Mouse (Mus musculus) ES-E14 (cell line): ENCODE data around the gene Tma7. TPM values are rescaled to one million over a fixed set of nuclear protein-coding genes. Genes with fewer than 3 reads are reported as not detected.

ENCODE experiments used
- DNase-seq: peaks from one replicate; pipeline ENCODE4 v3.0.0-alpha.2; 2013; ENCODE audit warnings: low read depth, low spot score
- H3K27ac ChIP-seq: 2 replicates; pipeline ENCODE4 v1.5.1; 2012; ENCODE audit warnings: low read depth, mild to moderate bottlenecking, low read length, moderate library complexity, mixed read lengths; ENCODE audit not compliant: poor library complexity, insufficient read depth, severe bottlenecking
- H3K36me3 ChIP-seq: 2 replicates; pipeline ENCODE4 v1.6.1; 2012; ENCODE audit warnings: mild to moderate bottlenecking, low read length, moderate library complexity, mixed read lengths; ENCODE audit not compliant: control insufficient read depth, poor library complexity, insufficient read depth, severe bottlenecking
- H3K4me1 ChIP-seq, 2 experiments: fragments of 150-350 bp in 1 of 2; sonication (generic) in 1 of 2; 2 replicates each; pipeline ENCODE4 v1.6.1; 2012; ENCODE audit warnings: low read length in 2 of 2, mild to moderate bottlenecking in 1 of 2, mixed read lengths in 1 of 2; ENCODE audit not compliant: control insufficient read depth in 2 of 2, insufficient read depth in 2 of 2, poor library complexity in 1 of 2
- H3K4me3 ChIP-seq, 2 experiments: fragments of 150-350 bp in 1 of 2; sonication (generic) in 1 of 2; 2 replicates each; pipeline ENCODE4 v1.5.1; 2012; ENCODE audit warnings: low read length in 2 of 2, low read depth in 1 of 2, mild to moderate bottlenecking in 1 of 2, mixed read lengths in 1 of 2; ENCODE audit not compliant: insufficient read depth in 1 of 2, poor library complexity in 1 of 2, severe bottlenecking in 1 of 2
- H3K9ac ChIP-seq: 2 replicates; pipeline ENCODE4 v1.6.1; 2012; ENCODE audit warnings: low read depth, mild to moderate bottlenecking, low read length, mixed read lengths; ENCODE audit not compliant: poor library complexity, insufficient read depth, severe bottlenecking
- H3K9me3 ChIP-seq: fragments of 150-350 bp; sonication (generic); 2 replicates; pipeline ENCODE4 v1.6.1; 2012; ENCODE audit warnings: low read depth, mild to moderate bottlenecking, low read length; ENCODE audit not compliant: control insufficient read depth, insufficient read depth
- CHD2 ChIP-seq: IDR thresholded peaks from 2 replicates; pipeline ENCODE4 v1.6.1; 2014; ENCODE audit warnings: mild to moderate bottlenecking, low read depth, low read length, inconsistent platforms
- HCFC1 ChIP-seq: IDR thresholded peaks from 2 replicates; pipeline ENCODE4 v1.6.1; 2012; ENCODE audit warnings: low read length, inconsistent platforms, borderline replicate concordance; ENCODE audit not compliant: insufficient read depth
- MAFK ChIP-seq: IDR thresholded peaks from 2 replicates; pipeline ENCODE4 v1.6.1; 2014; ENCODE audit warnings: mild to moderate bottlenecking, low read depth, low read length, inconsistent platforms; ENCODE audit not compliant: insufficient read depth
- ZC3H11A ChIP-seq: IDR thresholded peaks from 2 replicates; pipeline ENCODE4 v1.6.1; 2012; ENCODE audit warnings: low read depth, mild to moderate bottlenecking, inconsistent platforms, low read length, borderline replicate concordance
- ZNF384 ChIP-seq: IDR thresholded peaks from 2 replicates; pipeline ENCODE4 v1.6.1; 2012; ENCODE audit warnings: low read depth, low read length, inconsistent platforms
- in situ Hi-C, 2 experiments: fragments of 600-800 bp; cut with MboI; formaldehyde crosslinking; loops; one replicate each; pipeline ENCODE4 v1.15.1; 2025; ENCODE audit warnings: low sequenced_read_pairs in 2 of 2, inconsistent platforms in 1 of 2; ENCODE audit not compliant: unreplicated experiment in 2 of 2
- total RNA-seq: library from RNA; depleted of rRNA; stranded (reverse); fragments of 300-350 nt; gene quantifications from 2 replicates; pipeline ENCODE4 v1.2.3, GENCODE M21; 2012

Gene Tma7
- total RNA-seq, 1 experiment, result 347 TPM

DNA sequence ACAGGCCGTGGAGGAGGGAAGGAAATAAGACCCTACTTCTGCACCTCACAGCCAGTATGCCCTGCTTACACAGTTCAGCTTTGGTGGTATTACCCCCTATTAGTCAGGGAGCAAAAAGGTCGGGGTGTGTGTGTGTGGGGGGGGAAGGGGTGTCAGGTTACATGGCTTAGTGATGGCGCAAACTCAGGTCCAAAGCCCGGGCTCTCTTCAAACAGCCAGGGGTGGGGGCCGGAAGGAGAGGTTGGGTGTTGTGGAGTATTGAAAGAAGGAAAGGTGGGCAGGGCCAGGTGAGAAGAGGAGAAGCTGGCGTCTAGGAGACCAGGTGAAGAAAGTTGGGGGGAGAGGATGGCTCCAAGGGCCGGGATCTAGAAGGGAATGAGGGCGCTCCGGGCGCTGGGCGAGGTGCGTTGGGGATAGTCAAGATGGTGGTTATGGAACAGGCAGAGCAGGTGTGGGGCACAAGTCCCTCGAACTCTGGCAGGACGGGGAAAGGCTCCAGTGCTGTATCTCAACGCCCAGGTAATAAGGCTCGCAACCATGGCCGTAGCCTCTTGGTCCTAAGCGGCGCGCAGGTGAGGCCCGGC lies 12.3 kb upstream of the Tma7 start:
- DNase-seq, result no peak

DNA sequence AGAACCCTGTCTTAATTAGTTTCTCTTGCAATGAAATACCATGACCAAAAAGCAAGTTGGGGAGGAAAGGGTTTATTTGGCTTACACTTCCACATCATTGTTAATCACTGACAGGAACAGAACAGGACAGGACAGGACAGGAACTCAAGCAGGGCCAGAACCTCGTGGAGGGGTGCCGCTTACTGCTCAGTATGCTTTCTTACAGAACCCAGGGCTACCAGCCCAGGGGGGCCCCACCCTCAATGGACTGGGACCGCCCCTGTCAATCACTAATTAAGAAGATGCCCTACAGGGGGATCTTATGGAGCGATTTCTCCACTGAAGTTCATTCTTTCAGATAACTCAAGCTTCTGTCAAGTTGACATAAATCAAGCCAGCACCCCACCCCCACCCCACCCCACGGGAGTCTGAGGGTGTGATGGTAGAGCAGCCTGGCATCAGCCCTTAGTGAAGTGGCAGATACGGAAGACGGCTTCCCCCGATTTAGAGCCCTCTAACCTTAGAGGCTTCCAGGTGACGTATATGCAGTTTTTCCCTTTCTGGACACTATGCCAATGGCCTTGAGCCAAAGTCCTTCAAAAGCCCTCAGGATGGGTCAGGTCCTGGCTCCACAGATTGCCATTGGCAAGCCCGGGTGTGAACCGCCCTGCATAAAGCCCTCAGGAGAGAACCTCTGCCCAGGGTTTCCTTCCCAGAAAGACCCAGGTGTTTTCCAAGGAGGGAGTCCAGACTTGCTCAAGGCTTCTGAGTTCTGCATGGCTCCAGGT lies 11.6 kb upstream of the Tma7 start:
- in situ Hi-C loops, result no loop called here
- TF ChIP-seq ZNF384 (no peak), CHD2 (no peak), MAFK (no peak), ZC3H11A (no peak), HCFC1 (no peak)
- Histone ChIP-seq H3K27ac (peak overlapping the region; percentile 4; the same call in 1 of the 2 replicates), H3K4me3 (peak overlapping the region; percentile 82 to 84), H3K9ac (no peak overlapping the region), H3K4me1 (peaks cover 0 to 18% of the 10 kb centered on the region in 2 experiments; a peak in 1 of 4 replicates), H3K9me3 (no peaks in the 10 kb centered on the region), H3K36me3 (peaks cover under 1% of the 10 kb centered on the region; the same call in 1 of the 2 replicates)
- DNase-seq, result no peak

More for the DNA sequence above, 12.3 kb upstream of the Tma7 start:
- peak overlapping the region; percentile 85 for H3K9ac ChIP-seq
- peak overlapping the region; percentile 78 for H3K27ac ChIP-seq
- TF ChIP-seq ZNF384 (no peak), HCFC1 (peak; percentile 55; the same call in 1 of the 2 replicates), CHD2 (0 out of 2 replicates have a peak, but pooled peaks have one; percentile 32), ZC3H11A (0 out of 2 replicates have a peak, but pooled peaks have one; percentile 9), MAFK (no peak)
- H3K4me3 ChIP-seq, result peak overlapping the region; percentile 82 to 84
- peaks cover 6% of the 10 kb centered on the region; the same call in 1 of the 2 replicates for H3K36me3 ChIP-seq
- no peaks in the 10 kb centered on the region for H3K9me3 ChIP-seq
- in situ Hi-C loops, result no loop called here
- peaks cover 0 to 18% of the 10 kb centered on the region in 2 experiments; a peak in 1 of 4 replicates for H3K4me1 ChIP-seq

DNA sequence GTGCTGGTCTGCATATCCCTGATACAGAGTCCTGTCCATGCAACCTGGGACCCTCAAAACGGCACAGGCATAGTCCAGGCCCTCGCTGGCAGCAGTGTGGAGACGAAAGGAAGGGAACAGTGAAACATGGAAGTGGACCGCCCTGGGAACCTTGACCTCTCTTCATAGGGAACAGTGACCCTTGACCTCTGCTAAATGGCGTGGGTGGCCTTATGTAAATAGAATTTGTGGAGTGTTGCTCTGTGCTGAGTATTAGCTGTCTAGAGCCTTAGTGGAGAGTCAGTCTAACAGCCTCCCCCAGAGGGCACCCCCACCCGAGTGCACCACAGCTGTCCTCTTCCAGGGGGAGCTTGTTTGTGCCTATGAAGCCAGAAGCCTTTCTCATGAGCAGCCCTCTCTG lies 10.4 kb upstream of the Tma7 start:
- Histone ChIP-seq H3K9ac (no peak overlapping the region), H3K27ac (no peak overlapping the region), H3K4me3 (no peak overlapping the region), H3K4me1 (peaks cover 3 to 20% of the 10 kb centered on the region in 2 experiments; a peak in 1 of 4 replicates), H3K9me3 (no peaks in the 10 kb centered on the region), H3K36me3 (no peaks in the 10 kb centered on the region; the same call in 1 of the 2 replicates)
- TF ChIP-seq CHD2, result no peak
- no peak for TF ChIP-seq ZC3H11A
- in situ Hi-C loops, result no loop called here
- no peak for DNase-seq

DNA sequence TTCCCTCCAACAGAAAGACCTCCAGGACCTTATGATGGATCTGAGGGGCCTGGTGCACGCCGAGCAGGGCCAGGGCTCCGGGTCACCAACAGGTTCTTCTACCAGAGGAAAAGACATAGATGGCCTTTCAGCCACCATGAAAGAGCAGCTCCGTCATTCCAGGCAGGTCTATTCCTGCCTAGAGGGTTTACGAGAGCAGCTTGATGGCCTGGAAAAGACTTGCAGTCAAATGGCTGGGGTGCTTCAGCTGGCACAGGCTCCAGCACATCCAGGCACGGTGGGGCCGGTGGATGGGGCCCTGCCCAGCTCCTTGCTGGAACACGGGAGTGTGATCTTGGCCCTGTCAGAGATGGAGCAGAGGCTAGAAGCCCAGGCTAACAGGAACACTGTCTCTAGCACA lies 9.4 kb upstream of the Tma7 start:
- in situ Hi-C loops, result no loop called here
- Histone ChIP-seq H3K27ac (no peak overlapping the region), H3K9me3 (no peaks in the 10 kb centered on the region), H3K4me3 (no peak overlapping the region), H3K9ac (no peak overlapping the region), H3K4me1 (peaks cover 3 to 18% of the 10 kb centered on the region in 2 experiments; a peak in 1 of 4 replicates), H3K36me3 (no peaks in the 10 kb centered on the region; the same call in 1 of the 2 replicates)
- no peak for DNase-seq
- TF ChIP-seq ZNF384 (no peak), HCFC1 (no peak)
